Mouse (Mus musculus) stomach, embryonic 16.5 days (tissue): ENCODE data around the gene Nexn. TPM values are rescaled to one million over a fixed set of nuclear protein-coding genes. Genes with fewer than 3 reads are reported as not detected.

Source experiments
- ATAC-seq: fragments of 200-750 bp; cut with Nextera tagmentation; 2 replicates; pipeline ENCODE4 v1.8.0; 2017; ENCODE audit warnings: moderate number of reproducible peaks, moderate TSS enrichment; ENCODE audit not compliant: insufficient read depth, low FRiP score
- H3K27ac ChIP-seq: fragments of 300-500 bp; sonication (generic); 2 replicates; pipeline ENCODE4 v1.5.1; 2014; ENCODE audit warnings: low read length
- H3K27me3 ChIP-seq: fragments of 300-500 bp; sonication (generic); 2 replicates; pipeline ENCODE4 v1.6.1; 2014; ENCODE audit warnings: low read length, control low read depth, mixed read lengths; ENCODE audit not compliant: control insufficient read depth, insufficient read depth
- H3K36me3 ChIP-seq: fragments of 300-500 bp; sonication (generic); 2 replicates; pipeline ENCODE4 v1.6.1; 2014; ENCODE audit warnings: low read length; ENCODE audit not compliant: control insufficient read depth, insufficient read depth
- H3K4me1 ChIP-seq: fragments of 300-500 bp; sonication (generic); 2 replicates; pipeline ENCODE4 v1.6.1; 2014; ENCODE audit warnings: low read length, control low read depth, mixed read lengths; ENCODE audit not compliant: control insufficient read depth, insufficient read depth
- H3K4me2 ChIP-seq: fragments of 300-500 bp; sonication (generic); 2 replicates; pipeline ENCODE4 v1.6.1; 2014; ENCODE audit warnings: low read depth, low read length, mixed read lengths
- H3K4me3 ChIP-seq: fragments of 300-500 bp; sonication (generic); replicated peaks from 2 replicates; pipeline ENCODE4 v1.5.1; 2014; ENCODE audit warnings: mild to moderate bottlenecking, low read length
- H3K9ac ChIP-seq: fragments of 300-500 bp; sonication (generic); 2 replicates; pipeline ENCODE4 v1.6.1; 2014; ENCODE audit warnings: low read length
- H3K9me3 ChIP-seq: fragments of 300-500 bp; sonication (generic); replicated peaks from 2 replicates; pipeline ENCODE4 v1.6.1; 2016; ENCODE audit warnings: low read length, control low read depth; ENCODE audit not compliant: control insufficient read depth
- WGBS: fragments of 180-500 bp; shearing (Covaris S2); extraction: QIAGEN DNeasy Blood & Tissue Kit; methylation state at CpG from one replicate; pipeline ENCODE4 v1.1.7; 2014; 5-methylcytosine and 5-hydroxymethylcytosine counted together
- polyA plus RNA-seq: library from polyadenylated mRNA; unstranded; fragments of >200 nt; fragmentation: Nextera tagmentation; extraction: Ambion mirVana; gene quantifications from 2 replicates; pipeline ENCODE4 v1.2.1, GENCODE M21; 2015

Gene Nexn
- polyA plus RNA-seq, 1 experiment from 2014 or later, result 44.9 TPM

- Histone ChIP-seq H3K36me3 (no peaks in the 10 kb centered on the region), H3K9ac (peak overlapping the region; percentile 97), H3K4me1 (peaks cover 21% of the 10 kb centered on the region), H3K27ac (peak overlapping the region; percentile 92), H3K9me3 (no peaks in the 10 kb centered on the region), H3K4me3 (peak overlapping the region; percentile 80), H3K27me3 (no peaks in the 10 kb centered on the region), H3K4me2 (peak overlapping the region; percentile 91)
- WGBS, result under 1% methylated on average over 52 of the region's 68 CpGs
- peak; percentile 70 for ATAC-seq
Observed at GRCm38 (mm10) chr3:152210728-152211391, 55.3 kb downstream of the Nexn start.

GRCm38 (mm10) chr3:152209967-152210634 lies 56.0 kb downstream of the Nexn start, which contains the start of the genes Dnajb4 and Fubp1:
TSS of gene Dnajb4 (minus strand) at chr3:152210302.
TSS of gene Fubp1 (plus strand) at chr3:152210422.
- WGBS, result under 1% methylated on average over 85 of the region's 85 CpGs
- Histone ChIP-seq H3K9ac (peak within 1 kb of the TSS; percentile 97), H3K4me3 (peak within 1 kb of the TSS; percentile 80), H3K4me2 (peak within 1 kb of the TSS; percentile 91), H3K27me3 (no peaks in the 10 kb centered on the region), H3K27ac (peak within 1 kb of the TSS; percentile 99), H3K36me3 (no peaks in the 10 kb centered on the region), H3K4me1 (peaks cover 21% of the 10 kb centered on the region), H3K9me3 (no peaks in the 10 kb centered on the region)
- peak; percentile 98 for ATAC-seq

- Histone ChIP-seq H3K27ac (peak overlapping the region; percentile 99), H3K36me3 (no peaks in the 10 kb centered on the region), H3K4me1 (peaks cover 21% of the 10 kb centered on the region), H3K4me2 (peak overlapping the region; percentile 86), H3K4me3 (peak overlapping the region; percentile 80), H3K27me3 (no peaks in the 10 kb centered on the region), H3K9ac (peak overlapping the region; percentile 97), H3K9me3 (no peaks in the 10 kb centered on the region)
- ATAC-seq, result 0 out of 2 replicates have a peak, but pooled peaks have one; percentile 2
- WGBS, result 2% methylated on average over 25 of the region's 25 CpGs
Observed at GRCm38 (mm10) chr3:152209177-152209966, 56.8 kb downstream of the Nexn start.

- Histone ChIP-seq H3K27ac (no peak overlapping the region), H3K4me1 (peaks cover 19% of the 10 kb centered on the region), H3K4me2 (peak overlapping the region; percentile 86; the same call in 1 of the 2 replicates), H3K4me3 (no peak overlapping the region), H3K9me3 (no peaks in the 10 kb centered on the region), H3K27me3 (no peaks in the 10 kb centered on the region), H3K36me3 (no peaks in the 10 kb centered on the region), H3K9ac (peak overlapping the region; percentile 11; the same call in 1 of the 2 replicates)
- WGBS, result 83% methylated on average over 7 of the region's 7 CpGs
- ATAC-seq, result no peak
Observed at GRCm38 (mm10) chr3:152208096-152208885, 57.9 kb downstream of the Nexn start.

- Histone ChIP-seq H3K4me1 (peaks cover 9% of the 10 kb centered on the region), H3K9me3 (no peaks in the 10 kb centered on the region), H3K27ac (no peak overlapping the region), H3K9ac (no peak overlapping the region), H3K27me3 (no peaks in the 10 kb centered on the region), H3K4me2 (no peak overlapping the region), H3K4me3 (no peak overlapping the region), H3K36me3 (no peaks in the 10 kb centered on the region)
- 92% methylated on average over 4 of the region's 4 CpGs for WGBS
- ATAC-seq, result no peak
Observed at GRCm38 (mm10) chr3:152207156-152207555, 59.0 kb downstream of the Nexn start.

- no peak overlapping the region for H3K4me3 ChIP-seq
- H3K9me3 ChIP-seq, result no peaks in the 10 kb centered on the region
- peaks cover 8% of the 10 kb centered on the region; the same call in 1 of the 2 replicates for H3K4me1 ChIP-seq
- H3K36me3 ChIP-seq, result no peaks in the 10 kb centered on the region
- H3K9ac ChIP-seq, result no peak overlapping the region
- H3K27me3 ChIP-seq, result no peaks in the 10 kb centered on the region
- H3K4me2 ChIP-seq, result no peak overlapping the region
- no peak for ATAC-seq
- no peak overlapping the region for H3K27ac ChIP-seq
- 64% methylated on average over 3 of the region's 3 CpGs for WGBS
Observed at GRCm38 (mm10) chr3:152204577-152204976, 61.6 kb downstream of the Nexn start.

- 67% methylated on average over 3 of the region's 3 CpGs for WGBS
- no peaks in the 10 kb centered on the region for H3K9me3 ChIP-seq
- H3K36me3 ChIP-seq, result no peaks in the 10 kb centered on the region
- ATAC-seq, result no peak
- no peak overlapping the region for H3K27ac ChIP-seq
- peaks cover 8% of the 10 kb centered on the region; the same call in 1 of the 2 replicates for H3K4me1 ChIP-seq
- H3K9ac ChIP-seq, result no peak overlapping the region
- H3K27me3 ChIP-seq, result no peaks in the 10 kb centered on the region
- no peak overlapping the region for H3K4me2 ChIP-seq
- H3K4me3 ChIP-seq, result no peak overlapping the region
Observed at GRCm38 (mm10) chr3:152203996-152204395, 62.2 kb downstream of the Nexn start.

- Histone ChIP-seq H3K9ac (no peak overlapping the region), H3K36me3 (no peaks in the 10 kb centered on the region), H3K27ac (no peak overlapping the region), H3K4me1 (peaks cover 4% of the 10 kb centered on the region; the same call in 1 of the 2 replicates), H3K4me2 (no peak overlapping the region), H3K9me3 (no peaks in the 10 kb centered on the region), H3K27me3 (no peaks in the 10 kb centered on the region), H3K4me3 (no peak overlapping the region)
- no peak for ATAC-seq
- 80% methylated on average over 6 of the region's 6 CpGs for WGBS
Observed at GRCm38 (mm10) chr3:152203411-152203810, 62.7 kb downstream of the Nexn start.
